Mouse (Mus musculus): Measurements from ENCODE around the gene Sfn.

GRCm38 (mm10) chr4:133626221-133626620 is 24.3 kb upstream of the Sfn start:
- TF ChIP-seq CTCF (IDR thresholded peaks at IDR 0.05; ENCODE audit: low read depth) = no peak
- no peak for TF ChIP-seq EP300 (optimal IDR thresholded peaks at IDR 0.05)

Measured in stomach, postnatal 0 days (tissue).